Mouse (Mus musculus): ENCODE results near the gene Cntnap2. TPM values are rescaled to one million over a fixed set of nuclear protein-coding genes. Genes with fewer than 3 reads are reported as not detected.

The Cntnap2 gene
- total and polyA plus RNA-seq, 3 experiments: 0.02 TPM; not detected in 2

DNA sequence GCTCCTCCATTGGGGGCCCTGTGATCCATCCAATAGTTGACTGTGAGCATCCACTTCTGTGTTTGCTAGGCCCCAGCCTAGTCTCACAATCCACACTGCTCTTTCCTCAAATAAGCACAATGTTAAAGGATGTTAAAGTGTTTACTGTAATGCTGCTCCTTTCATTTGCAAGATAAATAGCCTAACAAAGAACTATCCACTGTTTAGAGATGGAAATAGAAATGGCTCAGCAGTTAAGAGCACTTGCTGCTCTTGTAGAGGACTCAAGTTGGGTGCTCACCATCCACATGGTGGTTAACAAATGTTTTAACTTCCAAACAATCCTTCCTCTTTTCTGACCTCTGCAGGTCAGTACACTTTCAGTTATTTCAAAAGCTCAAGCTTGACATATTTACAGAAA lies 1022.3 kb downstream of the Cntnap2 start:
- Histone ChIP-seq H3K27ac (no peak overlapping the region), H3K4me1 (ENCODE audit: control insufficient read depth, insufficient read depth, low read length) (no peaks in the 10 kb centered on the region), H3K9ac (ENCODE audit: low read depth, low read length) (no peak overlapping the region), H3K79me2 (replicated peaks; ENCODE audit: control insufficient read depth, insufficient read depth, low read length) (no peaks in the 10 kb centered on the region), H3K27me3 (ENCODE audit: control insufficient read depth, insufficient read depth, low read length) (no peaks in the 10 kb centered on the region), H3K36me3 (ENCODE audit: control insufficient read depth, insufficient read depth, low read length) (no peaks in the 10 kb centered on the region), H3K4me3 (no peak overlapping the region)
- DNase-seq: no peak
- intact Hi-C loops (cut with DNase I): no loop called here
- TF ChIP-seq CTCF (IDR thresholded peaks at IDR 0.05) (no peak), POLR2A (IDR thresholded peaks at IDR 0.05; ENCODE audit: insufficient read depth, low read depth, low read length) (no peak), EP300 (IDR thresholded peaks at IDR 0.05; ENCODE audit: insufficient read depth, low read depth, low read length) (no peak)

DNA sequence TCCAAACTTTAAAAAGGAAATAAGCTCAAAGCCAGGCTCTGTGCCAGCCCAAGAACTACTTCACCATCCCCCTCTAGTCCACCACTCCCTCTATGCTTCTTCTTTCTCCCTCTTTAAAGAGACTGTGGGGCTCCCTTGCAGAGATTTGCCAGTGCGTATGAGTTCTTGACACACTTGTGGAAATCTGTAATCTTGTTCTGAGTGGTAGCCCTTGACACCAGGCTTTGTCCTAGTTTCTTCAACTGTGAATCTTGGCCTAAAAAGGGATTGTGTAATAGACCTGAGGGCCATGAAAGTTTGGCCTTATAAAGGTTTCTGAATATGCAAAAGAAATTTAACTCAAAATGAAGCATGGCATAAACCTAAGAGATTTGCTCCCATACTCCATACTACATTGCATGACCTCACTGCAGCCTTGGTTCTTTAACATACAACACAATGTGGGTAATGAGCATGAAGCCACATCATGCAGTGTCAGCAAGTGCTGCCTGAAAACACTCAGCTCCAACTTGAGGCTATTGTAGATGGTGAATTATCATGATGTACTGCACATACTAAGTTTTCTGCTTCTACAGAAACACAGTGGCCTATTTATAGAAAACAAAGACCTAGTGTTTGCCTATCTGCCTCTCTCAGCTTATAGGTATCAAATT lies 1084.2 kb downstream of the Cntnap2 start:
- intact Hi-C loops (cut with DNase I): no loop called here
- H3K27ac ChIP-seq: no peak overlapping the region
- no peak overlapping the region for H3K9ac ChIP-seq (ENCODE audit: low read depth, low read length)
- TF ChIP-seq EP300 (IDR thresholded peaks at IDR 0.05; ENCODE audit: insufficient read depth, low read depth, low read length) (no peak), POLR2A (IDR thresholded peaks at IDR 0.05; ENCODE audit: insufficient read depth, low read depth, low read length) (no peak), CTCF (IDR thresholded peaks at IDR 0.05) (no peak)
- H3K4me1 ChIP-seq (ENCODE audit: control insufficient read depth, insufficient read depth, low read length): no peaks in the 10 kb centered on the region
- no peak overlapping the region for H3K4me3 ChIP-seq
- WGBS: 77% methylated on average over 1 of the region's 1 CpGs
- H3K36me3 ChIP-seq (ENCODE audit: control insufficient read depth, insufficient read depth, low read length): no peaks in the 10 kb centered on the region
- DNase-seq: no peak
- no peaks in the 10 kb centered on the region for H3K79me2 ChIP-seq (replicated peaks; ENCODE audit: control insufficient read depth, insufficient read depth, low read length)
- no peaks in the 10 kb centered on the region for H3K27me3 ChIP-seq (ENCODE audit: control insufficient read depth, insufficient read depth, low read length)

DNA sequence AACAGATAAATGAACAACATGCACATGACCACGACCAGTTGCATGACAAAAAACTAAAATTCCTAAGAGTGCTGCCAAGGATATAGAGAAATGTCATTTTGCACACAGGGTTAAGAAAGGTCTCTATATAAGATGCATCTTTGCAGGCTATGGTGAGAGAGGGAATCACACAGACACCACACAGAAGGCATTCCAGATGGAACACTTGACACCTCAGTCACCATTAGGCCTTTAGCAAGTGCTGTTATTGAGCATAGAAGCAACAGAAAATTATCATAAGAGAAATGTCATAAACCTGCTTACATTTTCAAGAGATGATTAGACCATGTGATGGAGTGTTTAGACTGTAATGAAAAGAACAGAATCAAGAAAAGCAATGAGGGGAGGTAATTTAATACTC lies 1107.7 kb downstream of the Cntnap2 start:
- H3K27me3 ChIP-seq (ENCODE audit: control insufficient read depth, insufficient read depth, low read length): no peaks in the 10 kb centered on the region
- no peaks in the 10 kb centered on the region for H3K79me2 ChIP-seq (replicated peaks; ENCODE audit: control insufficient read depth, insufficient read depth, low read length)
- H3K27ac ChIP-seq: no peak overlapping the region
- DNase-seq: no peak
- no peak overlapping the region for H3K9ac ChIP-seq (ENCODE audit: low read depth, low read length)
- H3K4me1 ChIP-seq (ENCODE audit: control insufficient read depth, insufficient read depth, low read length): no peaks in the 10 kb centered on the region
- 59% methylated on average over 1 of the region's 1 CpGs for WGBS
- TF ChIP-seq CTCF (IDR thresholded peaks at IDR 0.05) (no peak), EP300 (IDR thresholded peaks at IDR 0.05; ENCODE audit: insufficient read depth, low read depth, low read length) (no peak), POLR2A (IDR thresholded peaks at IDR 0.05; ENCODE audit: insufficient read depth, low read depth, low read length) (no peak)
- intact Hi-C loops (cut with DNase I): no loop called here
- no peaks in the 10 kb centered on the region for H3K36me3 ChIP-seq (ENCODE audit: control insufficient read depth, insufficient read depth, low read length)
- no peak overlapping the region for H3K4me3 ChIP-seq

- Histone ChIP-seq H3K27me3 (ENCODE audit: control insufficient read depth, insufficient read depth, low read length) (no peaks in the 10 kb centered on the region), H3K79me2 (replicated peaks; ENCODE audit: control insufficient read depth, insufficient read depth, low read length) (no peaks in the 10 kb centered on the region), H3K4me3 (no peak overlapping the region), H3K4me1 (ENCODE audit: control insufficient read depth, insufficient read depth, low read length) (no peaks in the 10 kb centered on the region), H3K9ac (ENCODE audit: low read depth, low read length) (no peak overlapping the region), H3K36me3 (ENCODE audit: control insufficient read depth, insufficient read depth, low read length) (no peaks in the 10 kb centered on the region), H3K27ac (no peak overlapping the region)
- no peak for DNase-seq
- intact Hi-C loops (cut with DNase I): no loop called here
- TF ChIP-seq EP300 (IDR thresholded peaks at IDR 0.05; ENCODE audit: insufficient read depth, low read depth, low read length) (no peak), POLR2A (IDR thresholded peaks at IDR 0.05; ENCODE audit: insufficient read depth, low read depth, low read length) (no peak), CTCF (IDR thresholded peaks at IDR 0.05) (no peak)
- 86% methylated on average over 2 of the region's 2 CpGs for WGBS
Observed at GRCm38 (mm10) chr6:46197298-46197697, 1138.1 kb downstream of the Cntnap2 start.

DNA sequence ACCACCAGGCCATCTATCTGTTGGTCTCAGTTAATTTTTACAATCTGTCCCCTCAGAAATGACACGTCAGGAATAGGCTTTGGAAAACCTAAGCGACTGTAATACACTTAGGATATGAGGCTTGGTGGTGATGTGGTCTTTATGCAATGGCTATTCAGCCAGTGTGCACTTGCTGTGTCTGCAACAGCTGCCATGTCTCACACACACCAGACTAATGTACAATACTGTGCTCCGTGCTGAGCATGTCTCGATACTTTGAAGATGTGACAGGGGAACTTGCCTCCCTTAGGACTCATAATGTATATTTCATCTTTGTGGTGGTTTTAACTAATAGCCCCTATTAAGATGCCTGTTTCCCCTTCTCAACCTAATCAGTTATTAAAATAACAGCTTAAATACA lies 1142.7 kb downstream of the Cntnap2 start:
- no peak for TF ChIP-seq CTCF (IDR thresholded peaks at IDR 0.05)
- no peak for TF ChIP-seq POLR2A (IDR thresholded peaks at IDR 0.05; ENCODE audit: insufficient read depth, low read depth, low read length)
- TF ChIP-seq EP300 (IDR thresholded peaks at IDR 0.05; ENCODE audit: insufficient read depth, low read depth, low read length): no peak
- no peak overlapping the region for H3K27ac ChIP-seq
- no peak overlapping the region for H3K9ac ChIP-seq (ENCODE audit: low read depth, low read length)
- no peak for DNase-seq
- H3K36me3 ChIP-seq (ENCODE audit: control insufficient read depth, insufficient read depth, low read length): no peaks in the 10 kb centered on the region
- H3K79me2 ChIP-seq (replicated peaks; ENCODE audit: control insufficient read depth, insufficient read depth, low read length): no peaks in the 10 kb centered on the region
- H3K27me3 ChIP-seq (ENCODE audit: control insufficient read depth, insufficient read depth, low read length): no peaks in the 10 kb centered on the region
- H3K4me1 ChIP-seq (ENCODE audit: control insufficient read depth, insufficient read depth, low read length): no peaks in the 10 kb centered on the region
- intact Hi-C loops (cut with DNase I): no loop called here
- 85% methylated on average over 4 of the region's 4 CpGs for WGBS
- no peak overlapping the region for H3K4me3 ChIP-seq

- 64% methylated on average over 2 of the region's 2 CpGs for WGBS
- Histone ChIP-seq H3K9ac (ENCODE audit: low read depth, low read length) (no peak overlapping the region), H3K27ac (no peak overlapping the region), H3K27me3 (ENCODE audit: control insufficient read depth, insufficient read depth, low read length) (no peaks in the 10 kb centered on the region), H3K4me3 (no peak overlapping the region), H3K36me3 (ENCODE audit: control insufficient read depth, insufficient read depth, low read length) (no peaks in the 10 kb centered on the region), H3K4me1 (ENCODE audit: control insufficient read depth, insufficient read depth, low read length) (no peaks in the 10 kb centered on the region), H3K79me2 (replicated peaks; ENCODE audit: control insufficient read depth, insufficient read depth, low read length) (no peaks in the 10 kb centered on the region)
- DNase-seq: no peak
- TF ChIP-seq POLR2A (IDR thresholded peaks at IDR 0.05; ENCODE audit: insufficient read depth, low read depth, low read length) (no peak), EP300 (IDR thresholded peaks at IDR 0.05; ENCODE audit: insufficient read depth, low read depth, low read length) (no peak), CTCF (IDR thresholded peaks at IDR 0.05) (no peak)
- intact Hi-C loops (cut with DNase I): no loop called here
Observed at GRCm38 (mm10) chr6:46205531-46205930, 1146.4 kb downstream of the Cntnap2 start.

Measured in heart, adult 2 months (tissue).